Mouse (Mus musculus): ENCODE measurements around the gene Hivep1. TPM values are rescaled to one million over a fixed set of nuclear protein-coding genes. Genes with fewer than 3 reads are reported as not detected.

The Hivep1 gene
- polyA plus RNA-seq, 1 experiment, result 5.3 TPM

GRCm38 (mm10) chr13:42116301-42116700 lies 64.5 kb downstream of the Hivep1 start:
- H3K4me2 ChIP-seq (ENCODE audit: low read depth), result no peak overlapping the region
- H3K79me2 ChIP-seq (ENCODE audit: control insufficient read depth, insufficient read depth), result no peaks in the 10 kb centered on the region
- no peak overlapping the region for H3K4me3 ChIP-seq
- TF ChIP-seq POLR2A (IDR thresholded peaks at IDR 0.05; ENCODE audit: insufficient read length, low read depth), result no peak
- TF ChIP-seq E2F4 (IDR thresholded peaks at IDR 0.05; ENCODE audit: insufficient read depth), result no peak
- TF ChIP-seq CEBPB (IDR thresholded peaks at IDR 0.05; ENCODE audit: insufficient read depth, poor library complexity, severe bottlenecking), result no peak
- no peak for TF ChIP-seq TCF12 (IDR thresholded peaks at IDR 0.05; ENCODE audit: insufficient read depth, poor library complexity, severe bottlenecking)
- no peak for TF ChIP-seq MYOD1 (IDR thresholded peaks at IDR 0.05; ENCODE audit: control insufficient read depth in 1 of 3, insufficient read length in 2 of 3, low read depth in 2 of 3)
- TF ChIP-seq MAX (IDR thresholded peaks at IDR 0.05; ENCODE audit: low read depth), result no peak
- no peak for TF ChIP-seq MYOG (IDR thresholded peaks at IDR 0.05; ENCODE audit: control insufficient read depth in 1 of 3, insufficient read depth in 1 of 3, insufficient read length in 2 of 3, low read depth in 2 of 3)
- TF ChIP-seq USF1 (IDR thresholded peaks at IDR 0.05; ENCODE audit: low read depth), result no peak
- TF ChIP-seq REST (IDR thresholded peaks at IDR 0.05; ENCODE audit: insufficient read depth, insufficient read length), result no peak
- H3ac ChIP-seq (ENCODE audit: control insufficient read depth, insufficient read length), result no peak overlapping the region
- H3K27me3 ChIP-seq (ENCODE audit: control insufficient read depth, insufficient read depth, insufficient read length), result no peaks in the 10 kb centered on the region
- H3K36me3 ChIP-seq (ENCODE audit: control insufficient read depth, insufficient read depth), result no peaks in the 10 kb centered on the region

- Histone ChIP-seq H3K4me2 (ENCODE audit: low read depth) (no peak overlapping the region), H3K27me3 (ENCODE audit: control insufficient read depth, insufficient read depth, insufficient read length) (no peaks in the 10 kb centered on the region), H3K4me3 (no peak overlapping the region), H3K36me3 (ENCODE audit: control insufficient read depth, insufficient read depth) (no peaks in the 10 kb centered on the region), H3K79me2 (ENCODE audit: control insufficient read depth, insufficient read depth) (no peaks in the 10 kb centered on the region), H3ac (ENCODE audit: control insufficient read depth, insufficient read length) (no peak overlapping the region)
- TF ChIP-seq SRF (IDR thresholded peaks at IDR 0.05; ENCODE audit: control insufficient read depth, insufficient read length, low read depth) (no peak), POLR2A (IDR thresholded peaks at IDR 0.05; ENCODE audit: insufficient read length, low read depth) (no peak), E2F4 (IDR thresholded peaks at IDR 0.05; ENCODE audit: insufficient read depth) (no peak), TCF12 (IDR thresholded peaks at IDR 0.05; ENCODE audit: insufficient read depth, poor library complexity, severe bottlenecking) (no peak), CEBPB (IDR thresholded peaks at IDR 0.05; ENCODE audit: insufficient read depth, poor library complexity, severe bottlenecking) (no peak), POLR2AphosphoS2 (IDR thresholded peaks at IDR 0.05; ENCODE audit: insufficient read length, low read depth) (no peak), MYOG (IDR thresholded peaks at IDR 0.05; ENCODE audit: control insufficient read depth in 1 of 3, insufficient read depth in 1 of 3, insufficient read length in 2 of 3, low read depth in 2 of 3) (no peak), TCF3 (IDR thresholded peaks at IDR 0.05; ENCODE audit: insufficient read length, low read depth) (no peak), USF1 (IDR thresholded peaks at IDR 0.05; ENCODE audit: low read depth) (no peak), MAX (IDR thresholded peaks at IDR 0.05; ENCODE audit: low read depth) (no peak), REST (IDR thresholded peaks at IDR 0.05; ENCODE audit: insufficient read depth, insufficient read length) (no peak), MYOD1 (IDR thresholded peaks at IDR 0.05; ENCODE audit: control insufficient read depth in 1 of 3, insufficient read length in 2 of 3, low read depth in 2 of 3) (no peak)
Measured at GRCm38 (mm10) chr13:42119062-42119461, 67.2 kb downstream of the Hivep1 start.

- TF ChIP-seq MYOD1 (IDR thresholded peaks at IDR 0.05; ENCODE audit: control insufficient read depth in 1 of 3, insufficient read length in 2 of 3, low read depth in 2 of 3), result no peak
- no peaks in the 10 kb centered on the region for H3K27me3 ChIP-seq (ENCODE audit: control insufficient read depth, insufficient read depth, insufficient read length)
- H3ac ChIP-seq (ENCODE audit: control insufficient read depth, insufficient read length), result no peak overlapping the region
- H3K79me2 ChIP-seq (ENCODE audit: control insufficient read depth, insufficient read depth), result no peaks in the 10 kb centered on the region
- H3K4me3 ChIP-seq, result no peak overlapping the region
- H3K36me3 ChIP-seq (ENCODE audit: control insufficient read depth, insufficient read depth), result no peaks in the 10 kb centered on the region
- no peak overlapping the region for H3K4me2 ChIP-seq (ENCODE audit: low read depth)
Measured at GRCm38 (mm10) chr13:42121106-42121776, 69.4 kb downstream of the Hivep1 start.

DNA sequence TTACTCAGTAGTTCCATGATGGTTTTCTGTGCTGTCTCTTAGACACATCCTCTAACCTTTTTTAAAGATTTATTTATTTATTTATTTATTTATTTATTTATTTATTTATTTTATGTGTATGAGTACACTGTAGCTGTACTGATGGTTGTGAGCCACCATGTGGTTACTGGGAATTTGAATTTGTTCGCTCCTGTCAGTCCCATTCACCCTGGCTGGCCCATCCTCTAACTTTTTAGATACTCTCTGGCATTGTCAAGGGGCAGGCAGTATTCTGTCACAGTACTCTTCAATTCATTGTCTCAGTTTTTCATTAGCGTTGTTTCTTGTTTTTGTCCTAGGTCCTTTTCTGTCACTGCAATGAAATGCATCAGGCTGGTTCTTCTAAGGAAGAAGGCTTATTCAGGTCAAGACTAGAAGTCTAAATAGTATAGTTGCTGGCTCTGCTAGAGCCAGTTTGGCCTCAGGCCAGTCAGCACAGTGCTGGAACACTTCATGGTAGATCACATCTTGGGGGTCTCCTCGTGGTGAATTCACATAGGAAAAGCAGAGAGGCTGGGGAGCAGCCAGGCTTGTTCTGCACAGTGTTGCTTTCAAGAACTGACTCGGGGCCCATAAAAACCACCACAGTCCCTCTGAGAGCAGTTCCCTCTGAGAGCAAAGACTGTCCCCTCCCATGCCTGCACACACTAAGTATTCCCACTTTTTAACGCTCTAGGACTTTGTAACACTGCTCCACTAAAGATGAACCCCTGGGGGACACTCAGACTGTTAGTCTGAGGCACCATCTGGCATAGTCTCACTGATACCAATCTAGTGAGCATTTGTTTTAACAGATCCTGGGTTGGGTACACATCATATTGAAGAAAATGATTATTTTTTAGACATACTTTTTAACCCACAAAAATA lies 70.2 kb downstream of the Hivep1 start:
- no peak overlapping the region for H3K4me2 ChIP-seq (ENCODE audit: low read depth)
- no peak overlapping the region for H3K4me3 ChIP-seq
- H3ac ChIP-seq (ENCODE audit: control insufficient read depth, insufficient read length), result no peak overlapping the region
- H3K36me3 ChIP-seq (ENCODE audit: control insufficient read depth, insufficient read depth), result no peaks in the 10 kb centered on the region
- no peak for TF ChIP-seq REST (IDR thresholded peaks at IDR 0.05; ENCODE audit: insufficient read depth, insufficient read length)
- no peak for TF ChIP-seq E2F4 (IDR thresholded peaks at IDR 0.05; ENCODE audit: insufficient read depth)
- TF ChIP-seq SRF (IDR thresholded peaks at IDR 0.05; ENCODE audit: control insufficient read depth, insufficient read length, low read depth), result no peak
- TF ChIP-seq TCF3 (IDR thresholded peaks at IDR 0.05; ENCODE audit: insufficient read length, low read depth), result no peak
- TF ChIP-seq MYOG (IDR thresholded peaks at IDR 0.05; ENCODE audit: control insufficient read depth in 1 of 3, insufficient read depth in 1 of 3, insufficient read length in 2 of 3, low read depth in 2 of 3), result no peak
- no peak for TF ChIP-seq CEBPB (IDR thresholded peaks at IDR 0.05; ENCODE audit: insufficient read depth, poor library complexity, severe bottlenecking)
- no peak for TF ChIP-seq MYOD1 (IDR thresholded peaks at IDR 0.05; ENCODE audit: control insufficient read depth in 1 of 3, insufficient read length in 2 of 3, low read depth in 2 of 3)
- TF ChIP-seq POLR2AphosphoS2 (IDR thresholded peaks at IDR 0.05; ENCODE audit: insufficient read length, low read depth), result no peak
- no peak for TF ChIP-seq POLR2A (IDR thresholded peaks at IDR 0.05; ENCODE audit: insufficient read length, low read depth)
- no peak for TF ChIP-seq TCF12 (IDR thresholded peaks at IDR 0.05; ENCODE audit: insufficient read depth, poor library complexity, severe bottlenecking)
- no peak for TF ChIP-seq MAX (IDR thresholded peaks at IDR 0.05; ENCODE audit: low read depth)
- TF ChIP-seq USF1 (IDR thresholded peaks at IDR 0.05; ENCODE audit: low read depth), result no peak
- no peaks in the 10 kb centered on the region for H3K27me3 ChIP-seq (ENCODE audit: control insufficient read depth, insufficient read depth, insufficient read length)
- H3K79me2 ChIP-seq (ENCODE audit: control insufficient read depth, insufficient read depth), result no peaks in the 10 kb centered on the region
